In the genomic region with DNA sequence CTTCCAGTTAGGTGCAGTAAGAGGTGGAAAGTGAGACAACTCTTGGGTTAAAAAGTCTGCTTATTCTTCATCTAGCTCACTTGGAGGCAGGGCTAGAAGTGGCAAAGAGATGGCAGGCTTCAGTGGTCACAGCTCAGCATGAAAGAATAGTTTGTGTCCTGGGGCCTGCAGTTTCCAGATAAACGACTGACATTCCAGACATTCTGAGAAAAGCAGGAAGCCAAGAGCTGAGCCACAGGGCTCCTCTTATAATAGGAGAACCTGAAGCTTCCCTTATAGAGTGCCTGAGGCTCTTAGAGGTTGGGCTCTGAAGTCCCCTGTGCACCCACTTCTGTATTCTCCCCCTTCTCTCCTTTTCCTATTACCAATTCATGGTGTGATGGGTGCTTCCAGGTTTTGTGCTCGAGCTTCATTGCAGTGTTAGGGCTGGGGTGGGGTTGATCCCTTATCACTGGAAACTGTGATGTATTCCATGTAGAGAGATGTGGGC, we compare ENCODE assay signal across 21 mouse cellular contexts. TPM values are rescaled to one million over a fixed set of nuclear protein-coding genes. Genes with fewer than 3 reads are reported as not detected.
A peak's percentile ranks its signal among the peaks of the same experiment; 100 is the strongest.
DNase-seq lines count a peak whose midpoint lies in the region; ATAC-seq and TF ChIP-seq lines count a peak whose summit lies in the region.
"Had no signal": no experiment of that assay in that cellular context is flagged by ENCODE, and none has a peak within 500 bp of the region (broad histone marks: within the 10 kb centered on the region; RNA-seq: fewer than 3 reads in every experiment).

No protein-coding gene starts in this region.

- H3K36me3 ChIP-seq in lung, embryonic 14.5 days (ENCODE audit: insufficient read depth), result no peaks in the 10 kb centered on the region
- H3K36me3 ChIP-seq in myocyte (ENCODE audit: control insufficient read depth, insufficient read depth), result no peaks in the 10 kb centered on the region
- H3K36me3 ChIP-seq: embryonic facial prominence, embryonic 10.5 days; limb, embryonic 10.5 days; liver, embryonic 15.5 days; midbrain, embryonic 15.5 days; neural tube, embryonic 13.5 days had no signal

- TF ChIP-seq CTCF in lung, embryonic 14.5 days (IDR thresholded peaks at IDR 0.05; ENCODE audit: low read depth), result no peak
- no peak for TF ChIP-seq CTCF in cortical plate, adult 2 months (IDR thresholded peaks at IDR 0.05; ENCODE audit: extremely low read depth, insufficient read depth, low read length)

- H3K79me2 ChIP-seq in myocyte (ENCODE audit: control insufficient read depth, insufficient read depth), result peaks cover 15% of the 10 kb centered on the region

- no peak for ATAC-seq in lung, embryonic 14.5 days (ENCODE audit: insufficient read depth)
- ATAC-seq: midbrain, embryonic 15.5 days had no signal

- no peak overlapping the region for H3K27ac ChIP-seq in lung, embryonic 14.5 days (ENCODE audit: low read depth)
- peak overlapping the region; percentile 82 for H3K27ac ChIP-seq in cortical plate, adult 2 months (ENCODE audit: insufficient read depth, low read length)
- H3K27ac ChIP-seq: embryonic facial prominence, embryonic 10.5 days; kidney, postnatal 0 days; limb, embryonic 10.5 days; liver, embryonic 15.5 days; macrophage; midbrain, embryonic 15.5 days; neural tube, embryonic 13.5 days had no signal

- H3K27me3 ChIP-seq in lung, embryonic 14.5 days (ENCODE audit: insufficient read depth, low read length), result no peaks in the 10 kb centered on the region
- no peaks in the 10 kb centered on the region for H3K27me3 ChIP-seq in myocyte (ENCODE audit: control insufficient read depth, insufficient read depth, insufficient read length)
- H3K27me3 ChIP-seq: midbrain, embryonic 15.5 days; neural tube, embryonic 13.5 days had no signal

- WGBS in lung, embryonic 14.5 days, result 6% methylated on average over 2 of the region's 2 CpGs

- H3K4me2 ChIP-seq in lung, embryonic 14.5 days, result no peak overlapping the region
- H3K4me2 ChIP-seq in myocyte (ENCODE audit: low read depth), result peak overlapping the region; percentile 42
- H3K4me2 ChIP-seq: liver, embryonic 15.5 days; midbrain, embryonic 15.5 days; neural tube, embryonic 13.5 days had no signal

- H3ac ChIP-seq in myocyte (ENCODE audit: control insufficient read depth, insufficient read length), result no peak overlapping the region

- 0 out of 2 replicates have a peak, but pooled peaks cover 4% of the 10 kb centered on the region for H3K4me1 ChIP-seq in lung, embryonic 14.5 days (ENCODE audit: insufficient read depth)
- no peaks in the 10 kb centered on the region; the same call in 1 of the 2 replicates for H3K4me1 ChIP-seq in cortical plate, adult 2 months (ENCODE audit: control insufficient read depth, insufficient read depth, low read length)

- H3K9ac ChIP-seq in lung, embryonic 14.5 days, result no peak overlapping the region
- H3K9ac ChIP-seq: liver, embryonic 15.5 days; midbrain, embryonic 15.5 days; neural tube, embryonic 13.5 days had no signal

- DNase-seq in heart, adult 11 months, result peak; percentile 93
- no peak for DNase-seq in heart, postnatal 4 days
- DNase-seq in lung, embryonic 14.5 days, result peak; percentile 27
- no peak for DNase-seq in lung, postnatal 25 days (ENCODE audit: low spot score)
- no peak for DNase-seq in ovary, postnatal 14 days (ENCODE audit: low spot score)
- no peak for DNase-seq in cerebellum, adult 18-20 months
- DNase-seq: cerebellum, adult 8-10 months had no signal

- TF ChIP-seq POLR2A in cortical plate, adult 2 months (IDR thresholded peaks at IDR 0.05; ENCODE audit: extremely low read depth, insufficient read depth, low read length), result no peak
- no peak for TF ChIP-seq POLR2A in myocyte (IDR thresholded peaks at IDR 0.05; ENCODE audit: insufficient read length, low read depth)

- H3K9me3 ChIP-seq in lung, embryonic 14.5 days (ENCODE audit: low read depth, low read length), result no peaks in the 10 kb centered on the region
- H3K9me3 ChIP-seq: embryonic facial prominence, embryonic 10.5 days; limb, embryonic 10.5 days; liver, embryonic 15.5 days; midbrain, embryonic 15.5 days; neural tube, embryonic 13.5 days had no signal

- H3K4me3 ChIP-seq in lung, embryonic 14.5 days (ENCODE audit: low read depth, low read length), result no peak overlapping the region
- no peak overlapping the region for H3K4me3 ChIP-seq in cortical plate, adult 2 months (ENCODE audit: insufficient read depth, low read length)
- no peak overlapping the region for H3K4me3 ChIP-seq in myocyte
- H3K4me3 ChIP-seq: embryonic facial prominence, embryonic 10.5 days; limb, embryonic 10.5 days; liver, embryonic 15.5 days; midbrain, embryonic 15.5 days; neural tube, embryonic 13.5 days had no signal

TF ChIP-seq in myocyte, 11 proteins besides CTCF, POLR2A, EP300 and RAD21:
- TF ChIP-seq POLR2AphosphoS2 (IDR thresholded peaks at IDR 0.05; ENCODE audit: insufficient read length, low read depth), result no peak

RNA-seq across cellular contexts. Expression of a gene that starts 3.2 kb away (rescaled TPM):
- 100 to 1,000 TPM; 527 to 580 TPM for total RNA-seq in heart, postnatal 4 days (2021)
- 481 and 484 TPM in 2 replicates for polyA plus RNA-seq in lung, embryonic 14.5 days (2014; fragmentation: Nextera tagmentation; extraction: Ambion mirVana)
- polyA plus RNA-seq in cortical plate, adult 2 months (2012; rRNA removed), result 4,891 and 5,493 TPM in 2 replicates
- 646 TPM for polyA plus RNA-seq in myocyte (2012; fragmentation: generic; extraction: Trizol)

RNA-seq across cellular contexts. Expression of a gene that starts 13.8 kb away (rescaled TPM):
- under 1 TPM in 1 of 2 experiments, not detected in 1; 0.72 TPM for total RNA-seq in heart, postnatal 4 days (2021)
- polyA plus RNA-seq in lung, embryonic 14.5 days (2014; fragmentation: Nextera tagmentation; extraction: Ambion mirVana), result not detected in 2 replicates
- polyA plus RNA-seq in cortical plate, adult 2 months (2012; rRNA removed), result not detected in 2 replicates
- not detected for polyA plus RNA-seq in myocyte (2012; fragmentation: generic; extraction: Trizol)
- total RNA-seq: layer of hippocampus, postnatal 14 days had no signal
- polyA plus RNA-seq: brain, embryonic 14.5 days; C2C12; embryonic facial prominence, embryonic 10.5 days; kidney, postnatal 0 days; limb, embryonic 10.5 days; liver, embryonic 15.5 days; macrophage; midbrain, embryonic 15.5 days; neural tube, embryonic 13.5 days; spleen, adult 2 months had no signal

RNA-seq across cellular contexts. Expression of a gene that starts 43.7 kb away (rescaled TPM):
- 1 to 10 TPM; 3.1 to 4.1 TPM for total RNA-seq in heart, postnatal 4 days (2021)
- 0.49 TPM in 1 of 2 replicates, not detected in the other for polyA plus RNA-seq in lung, embryonic 14.5 days (2014; fragmentation: Nextera tagmentation; extraction: Ambion mirVana)
- polyA plus RNA-seq in cortical plate, adult 2 months (2012; rRNA removed), result not detected in 2 replicates
- polyA plus RNA-seq in myocyte (2012; fragmentation: generic; extraction: Trizol), result not detected
- total RNA-seq: layer of hippocampus, postnatal 14 days had no signal
- polyA plus RNA-seq: brain, embryonic 14.5 days; embryonic facial prominence, embryonic 10.5 days; kidney, postnatal 0 days; limb, embryonic 10.5 days; macrophage; midbrain, embryonic 15.5 days; neural tube, embryonic 13.5 days; spleen, adult 2 months had no signal

RNA-seq across cellular contexts. Expression of a gene that starts 58.8 kb away (rescaled TPM):
- total RNA-seq in heart, postnatal 4 days (2021), result not detected
- polyA plus RNA-seq in lung, embryonic 14.5 days (2014; fragmentation: Nextera tagmentation; extraction: Ambion mirVana), result not detected in 2 replicates
- not detected in 2 replicates for polyA plus RNA-seq in cortical plate, adult 2 months (2012; rRNA removed)
- not detected for polyA plus RNA-seq in myocyte (2012; fragmentation: generic; extraction: Trizol)
- total RNA-seq: layer of hippocampus, postnatal 14 days had no signal
- polyA plus RNA-seq: brain, embryonic 14.5 days; C2C12; embryonic facial prominence, embryonic 10.5 days; gonadal fat pad, adult 2 months; kidney, postnatal 0 days; limb, embryonic 10.5 days; liver, embryonic 15.5 days; macrophage; midbrain, embryonic 15.5 days; neural tube, embryonic 13.5 days; spleen, adult 2 months had no signal

Comparison
In these comparisons a context has a peak if more than half of its experiments do, and no peak if none do; other contexts are left out.
1. DNase-seq: peak in heart, adult 11 months (single experiment) and lung, embryonic 14.5 days (single experiment); none in heart, postnatal 4 days (single experiment), lung, postnatal 25 days (single experiment), ovary, postnatal 14 days (single experiment) and cerebellum, adult 18-20 months (0 of 2).